Mouse (Mus musculus): ENCODE measurements at regions not wholly inside any gene's neighbourhood (a gene's known extent, or its start where the extent isn't known, plus 50 kb on each side); places are given as distances from the start of the nearest gene placed in this dataset.

DNA sequence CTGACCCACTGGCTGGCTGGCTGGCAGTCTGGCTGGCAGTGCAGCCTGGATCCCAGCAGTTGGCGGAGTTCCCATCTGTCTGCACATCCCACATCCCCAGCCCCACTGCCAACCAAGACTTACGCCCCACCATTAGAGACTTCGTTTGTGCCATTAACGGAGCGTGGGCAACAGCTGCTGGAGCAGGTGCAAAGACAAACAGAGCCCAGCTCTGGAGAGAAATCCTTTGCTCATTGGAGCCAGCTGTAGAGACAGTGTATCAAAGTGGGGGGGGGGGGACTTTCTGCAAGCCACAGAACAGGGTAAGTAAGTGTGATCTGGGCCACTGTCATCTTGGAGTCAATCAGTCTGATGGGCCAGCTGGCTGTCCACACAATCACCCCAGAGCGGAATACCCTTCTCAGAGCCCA is 52.3 kb downstream of the Rplp1 start:
- DNase-seq (ENCODE audit: low spot score): no peak

DNA sequence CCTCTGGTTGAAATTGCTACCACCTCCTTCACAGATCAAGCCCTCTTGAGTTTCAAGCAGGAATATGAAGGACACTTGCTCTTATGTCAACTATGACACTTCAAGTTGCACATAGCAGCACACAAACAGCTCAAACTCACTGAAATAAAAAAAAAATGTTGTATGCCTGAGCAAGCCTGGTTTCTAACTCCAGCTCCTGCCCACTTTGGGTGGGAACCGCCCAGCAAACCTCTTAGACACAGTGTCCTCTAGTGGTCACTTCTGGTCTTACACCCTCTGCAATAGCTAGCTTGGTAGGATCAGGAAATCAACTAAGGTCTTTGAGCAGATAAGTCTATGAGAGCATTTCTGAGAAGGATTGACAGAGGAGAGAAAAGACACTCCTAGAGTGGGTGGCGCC is 54.2 kb downstream of the Rplp1 start:
- DNase-seq (ENCODE audit: low spot score): no peak

DNA sequence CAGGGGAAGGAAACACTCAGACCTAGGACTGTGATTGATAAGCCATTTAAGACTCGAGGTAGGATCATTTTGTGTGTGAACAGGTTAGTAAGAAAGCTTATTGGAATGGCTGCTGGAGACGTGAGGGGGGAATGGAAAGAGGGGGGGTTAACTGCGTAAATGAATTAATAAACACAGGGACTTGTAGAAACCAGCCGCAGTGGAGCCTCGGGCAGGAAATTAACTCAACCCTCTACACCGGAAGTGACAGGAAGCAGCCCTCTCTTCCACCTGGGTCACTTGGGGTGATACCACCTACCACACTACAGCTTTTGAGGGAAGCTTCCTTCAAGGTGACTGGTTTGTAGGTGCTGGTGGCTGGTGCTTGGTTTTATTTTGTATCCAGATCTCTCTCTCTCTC is 54.9 kb downstream of the Rplp1 start:
- no peak for DNase-seq (ENCODE audit: low spot score)

DNA sequence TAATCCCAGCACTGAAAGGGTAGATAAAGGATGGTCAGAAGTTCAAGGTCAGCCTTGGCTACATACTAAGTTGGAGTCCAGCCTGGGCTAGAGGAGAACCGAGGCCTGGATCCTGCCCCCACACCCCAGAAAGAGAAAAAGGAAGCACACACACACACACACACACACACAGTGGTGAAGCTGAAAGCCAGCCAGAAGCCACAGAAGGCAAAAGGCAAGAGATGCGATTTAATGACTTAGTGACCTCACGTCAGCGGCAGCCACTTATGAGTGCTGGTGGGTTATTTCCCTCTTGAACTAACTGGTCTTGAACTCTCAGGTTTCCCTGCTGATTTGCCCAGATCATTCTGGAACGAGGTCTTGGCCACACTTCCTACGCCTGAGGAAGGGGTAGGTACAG is 56.5 kb downstream of the Rplp1 start:
- DNase-seq (ENCODE audit: low spot score): no peak

DNA sequence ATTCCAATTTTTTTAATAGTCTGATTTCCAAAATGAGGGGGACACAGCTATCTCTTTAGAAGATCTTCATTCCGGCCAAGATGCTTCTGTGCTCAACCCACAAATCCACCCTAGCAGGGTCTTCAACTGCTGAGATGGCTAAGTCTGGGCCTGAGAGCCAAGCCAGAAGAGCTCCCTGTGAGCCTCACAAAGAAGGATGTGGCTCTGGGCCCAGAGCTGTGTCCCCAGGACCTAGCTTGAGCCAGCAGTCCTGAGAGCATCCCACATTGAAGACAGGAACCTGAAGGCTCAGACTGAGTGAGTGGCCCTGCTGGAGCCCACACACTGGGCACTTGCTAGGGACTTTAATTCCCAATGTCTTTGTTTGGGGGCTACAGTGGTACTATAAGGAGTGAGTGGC is 57.7 kb downstream of the Rplp1 start:
- no peak for DNase-seq (ENCODE audit: low spot score)

DNA sequence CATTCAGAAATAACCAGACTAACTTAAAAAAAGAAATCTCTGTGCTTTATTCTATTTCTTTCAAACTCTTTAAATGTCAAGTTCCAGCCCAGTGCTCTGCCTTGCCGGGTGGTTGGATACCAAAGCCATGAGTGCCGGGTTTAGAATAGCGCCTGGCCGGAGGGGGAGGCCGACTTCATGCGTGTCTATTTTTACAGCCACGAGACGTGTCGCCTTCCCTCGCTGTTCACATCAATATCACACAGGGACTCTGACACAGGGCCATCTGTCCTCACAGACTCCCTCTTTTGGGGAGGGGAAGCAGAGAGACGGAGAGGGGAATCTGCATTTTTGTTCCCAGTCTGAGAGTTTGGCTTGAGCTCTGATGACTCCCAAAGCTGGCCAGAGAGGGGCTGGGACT is 58.7 kb downstream of the Rplp1 start:
- no peak for DNase-seq (ENCODE audit: low spot score)

DNA sequence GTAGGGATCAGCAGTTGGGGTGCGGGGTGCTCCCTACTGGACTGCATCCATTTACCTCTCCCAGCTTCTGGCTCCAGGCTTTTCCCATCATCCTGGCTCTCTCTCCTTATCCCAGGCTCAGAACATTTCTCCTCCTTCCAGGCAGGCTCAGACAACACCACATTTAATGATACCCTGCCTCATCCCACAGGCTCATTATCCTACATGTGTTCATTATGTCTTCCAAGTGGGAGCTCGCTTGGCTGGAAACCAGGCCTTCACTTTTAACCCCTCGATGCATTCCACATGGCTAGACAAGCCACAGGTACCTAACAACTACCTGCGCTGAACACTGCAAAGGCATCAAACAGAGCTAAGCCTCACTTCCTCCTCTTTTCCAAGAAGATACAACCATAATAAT is 60.5 kb downstream of the Rplp1 start:
- no peak for DNase-seq (ENCODE audit: low spot score)

DNA sequence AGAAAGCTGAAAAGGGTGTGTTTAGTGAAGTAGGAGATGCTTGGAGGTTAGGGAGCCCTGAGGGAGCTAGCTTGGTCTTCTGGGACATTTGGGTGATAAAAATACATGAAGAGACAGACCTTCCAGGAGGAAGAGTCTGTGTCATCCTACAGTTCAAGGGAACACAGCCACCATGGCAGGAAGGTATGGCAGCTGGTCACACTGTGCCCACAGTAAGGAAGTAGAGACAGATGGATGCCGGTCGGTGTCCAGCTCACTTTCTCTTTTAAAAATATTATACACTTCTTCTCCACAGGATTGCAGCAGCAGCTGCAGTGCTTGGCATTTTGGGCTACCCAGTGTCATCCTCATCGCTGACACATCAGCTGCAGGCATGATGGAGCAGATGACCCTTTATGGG is 63.0 kb downstream of the Rplp1 start:
- no peak for DNase-seq (ENCODE audit: low spot score)

DNA sequence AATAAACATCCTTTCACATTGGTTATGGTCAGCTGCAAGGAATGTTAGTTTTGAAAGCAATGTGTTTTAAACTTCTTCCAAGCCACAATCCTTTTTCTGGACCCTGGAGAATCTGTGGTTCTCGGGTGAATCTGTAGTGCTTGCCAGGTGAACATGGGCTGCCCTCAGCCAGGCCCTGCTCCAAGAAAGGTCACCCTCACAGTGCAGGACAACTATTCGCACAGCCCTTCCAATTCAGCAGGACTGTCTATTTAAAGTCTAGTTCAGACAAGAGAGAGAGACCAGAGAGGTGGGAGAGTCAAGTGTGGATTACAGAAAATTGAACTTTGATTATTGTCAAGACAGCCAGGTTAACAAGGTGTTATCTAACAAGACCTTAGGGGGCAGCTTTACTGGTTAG is 65.9 kb downstream of the Rplp1 start:
- DNase-seq (ENCODE audit: low spot score): no peak

DNA sequence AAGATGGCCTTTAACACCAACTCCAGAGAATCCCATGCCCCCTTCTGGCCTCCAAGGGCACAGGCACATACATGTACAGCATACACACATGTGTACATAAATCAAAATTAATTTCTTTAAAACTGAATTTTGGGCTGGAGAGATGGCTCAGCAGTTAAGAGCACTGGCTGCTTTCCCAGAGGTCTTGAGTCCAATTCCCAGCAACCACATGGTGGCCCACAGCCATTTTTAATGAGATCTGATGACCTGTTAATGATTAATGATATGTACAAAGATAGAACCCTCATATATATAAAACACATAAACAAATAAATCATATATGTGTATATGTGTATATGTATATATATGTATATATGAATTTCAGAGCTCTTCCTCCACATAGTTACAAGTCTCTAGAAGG is 66.8 kb downstream of the Rplp1 start:
- no peak for DNase-seq (ENCODE audit: low spot score)

DNA sequence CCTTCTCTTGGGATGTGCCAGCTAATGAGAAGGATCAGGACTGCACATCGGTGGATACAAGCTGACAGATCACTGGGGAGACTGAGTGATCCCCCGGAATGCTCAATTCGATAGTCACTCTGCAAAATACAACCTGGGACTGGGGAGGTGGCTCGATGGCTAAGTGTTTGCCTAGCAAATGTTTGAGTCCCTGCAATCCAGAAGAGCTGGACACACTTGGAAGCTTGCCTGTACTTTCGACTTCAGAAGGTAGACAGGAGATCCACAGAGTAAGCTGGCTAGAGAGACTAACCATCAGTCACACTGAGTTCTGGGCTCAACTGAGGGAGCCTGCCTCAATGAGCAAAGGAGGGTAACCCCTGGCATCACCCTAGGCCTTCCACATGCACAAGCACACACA is 69.7 kb downstream of the Rplp1 start:
- DNase-seq (ENCODE audit: low spot score): no peak

DNA sequence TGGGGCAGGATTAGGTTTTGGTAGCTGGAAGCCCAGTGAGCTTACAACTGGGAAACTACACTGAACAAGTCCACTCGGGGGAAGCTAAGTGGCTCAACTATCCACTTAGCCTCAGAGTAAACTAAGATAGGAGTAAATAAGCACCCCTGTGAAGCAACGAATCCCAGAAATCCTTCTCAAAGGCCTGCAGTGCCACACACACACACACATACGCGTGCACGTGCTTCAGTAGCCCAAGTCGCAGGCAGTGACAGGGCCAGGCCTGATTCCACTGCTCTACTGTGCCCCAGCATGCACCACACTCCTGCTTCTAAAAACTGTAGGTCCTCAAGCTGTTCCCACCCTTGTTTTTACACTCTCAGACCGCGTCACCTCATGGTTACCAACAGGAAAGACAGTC is 70.2 kb downstream of the Rplp1 start:
- no peak for DNase-seq (ENCODE audit: low spot score)

DNA sequence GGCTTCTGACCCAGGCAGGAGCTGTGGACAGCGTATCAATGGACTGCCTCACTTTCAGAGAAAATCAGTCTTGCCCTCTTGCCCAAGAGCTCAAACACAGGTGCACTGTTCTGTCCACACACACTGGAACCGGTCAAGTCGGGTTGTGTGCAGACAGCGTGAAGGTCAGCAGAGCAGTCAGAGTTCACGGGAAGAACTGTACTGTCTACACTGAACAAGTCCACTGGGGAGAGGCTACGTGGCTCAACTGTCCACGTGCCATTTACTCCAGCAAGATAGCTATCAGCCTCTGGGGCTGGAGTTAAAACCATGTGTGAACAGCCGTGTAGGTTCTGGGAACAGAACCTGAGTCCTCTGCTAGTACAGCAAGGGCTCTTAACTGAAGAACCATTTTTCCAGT is 70.8 kb downstream of the Rplp1 start:
- no peak for DNase-seq (ENCODE audit: low spot score)

DNA sequence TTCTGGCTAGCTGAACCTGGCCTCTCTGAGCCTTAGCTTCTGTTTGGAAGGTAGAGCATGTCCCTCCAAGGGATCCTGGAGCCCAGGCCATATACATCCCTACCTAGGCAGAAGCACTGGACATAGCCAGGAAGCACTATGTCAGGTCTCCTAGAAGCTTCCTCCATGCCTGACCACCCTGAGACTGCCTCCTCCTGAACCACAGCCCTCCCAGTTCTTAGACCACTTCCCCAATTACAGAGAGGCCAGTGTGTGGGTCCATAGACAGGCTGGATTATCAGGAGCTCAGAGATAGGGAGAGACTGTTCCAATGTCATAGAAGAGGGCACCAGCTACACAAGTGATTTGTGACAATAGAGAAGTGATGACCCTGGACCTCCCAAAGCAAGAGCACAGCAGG is 72.0 kb downstream of the Rplp1 start:
- no peak for DNase-seq (ENCODE audit: low spot score)

DNA sequence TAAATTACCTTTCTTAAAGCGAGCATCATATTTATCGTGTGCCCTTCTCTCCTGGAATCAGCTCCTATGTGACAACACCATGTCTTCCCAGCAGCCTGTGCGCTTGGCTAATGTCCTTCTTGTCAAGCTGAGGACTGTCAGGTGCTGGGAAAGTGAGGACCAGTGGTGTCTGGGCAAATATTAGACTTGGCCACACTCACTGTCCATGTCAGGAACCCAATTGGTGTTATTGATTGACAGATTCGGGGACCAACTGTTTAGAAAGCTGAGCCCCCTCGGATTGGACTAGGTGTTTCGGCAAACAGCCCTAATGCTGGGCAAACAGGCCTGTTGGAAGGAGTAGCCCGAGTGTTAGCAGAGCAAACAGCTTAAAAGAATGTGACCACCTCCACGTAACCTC is 73.1 kb downstream of the Rplp1 start:
- no peak for DNase-seq (ENCODE audit: low spot score)

DNA sequence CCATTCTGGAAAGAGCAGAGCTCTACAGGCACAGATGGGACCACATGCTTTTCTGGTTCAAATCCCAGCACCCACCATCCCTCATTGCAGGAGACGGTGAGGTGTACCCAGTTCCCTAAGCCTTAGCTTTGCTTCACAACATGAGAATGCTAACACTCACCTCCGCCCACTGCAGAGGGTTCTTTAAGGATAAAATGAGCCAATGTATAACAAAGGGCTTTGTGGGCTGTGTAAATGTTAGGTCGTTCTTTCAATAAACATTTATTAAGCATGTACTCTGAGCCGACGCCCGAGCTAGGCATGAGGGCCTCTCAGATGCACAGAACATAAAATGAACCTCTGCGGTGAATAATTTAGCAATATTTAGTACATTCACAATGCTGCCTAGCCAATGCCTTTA is 74.0 kb downstream of the Rplp1 start:
- DNase-seq (ENCODE audit: low spot score): no peak

DNA sequence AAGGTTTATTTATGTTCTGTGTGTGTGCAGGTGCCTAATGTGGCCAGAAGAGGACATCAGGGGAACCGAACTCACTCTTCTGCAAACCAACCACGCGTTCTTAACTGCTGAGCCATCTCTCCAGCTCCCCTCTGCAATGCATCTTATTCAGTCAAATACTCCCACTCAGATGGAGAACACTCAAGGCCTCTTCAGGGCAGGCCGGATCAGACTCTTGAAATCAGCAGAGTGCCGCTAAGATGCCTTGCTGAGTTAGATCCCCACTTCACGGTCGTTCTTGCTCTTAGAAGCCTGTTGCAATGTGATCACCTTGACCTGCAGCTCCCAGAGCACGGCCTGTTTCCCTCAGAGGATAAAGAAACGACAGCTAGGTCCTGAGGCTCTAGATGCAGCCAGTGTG is 81.1 kb downstream of the Rplp1 start:
- DNase-seq (ENCODE audit: low spot score): no peak

DNA sequence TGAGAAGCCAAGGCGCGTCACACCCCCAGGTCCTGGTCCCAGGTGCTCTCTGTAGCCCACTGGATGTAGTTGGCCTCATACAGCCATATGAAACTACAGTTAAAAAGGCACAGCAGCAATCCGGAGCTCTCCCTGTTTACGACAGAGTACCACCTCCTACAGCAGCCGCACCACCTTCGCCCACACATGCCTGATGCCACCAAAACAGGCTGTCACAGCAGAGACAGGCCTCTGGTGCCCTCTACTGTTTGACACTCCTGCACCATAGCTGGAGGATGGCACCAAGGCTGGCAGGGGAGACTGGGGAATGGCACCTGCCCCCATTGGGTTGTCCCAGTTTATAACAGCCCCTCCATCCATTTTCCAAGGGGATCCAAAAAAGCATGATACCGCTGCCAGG is 84.1 kb downstream of the Rplp1 start:
- DNase-seq (ENCODE audit: low spot score): peak; percentile 68

DNA sequence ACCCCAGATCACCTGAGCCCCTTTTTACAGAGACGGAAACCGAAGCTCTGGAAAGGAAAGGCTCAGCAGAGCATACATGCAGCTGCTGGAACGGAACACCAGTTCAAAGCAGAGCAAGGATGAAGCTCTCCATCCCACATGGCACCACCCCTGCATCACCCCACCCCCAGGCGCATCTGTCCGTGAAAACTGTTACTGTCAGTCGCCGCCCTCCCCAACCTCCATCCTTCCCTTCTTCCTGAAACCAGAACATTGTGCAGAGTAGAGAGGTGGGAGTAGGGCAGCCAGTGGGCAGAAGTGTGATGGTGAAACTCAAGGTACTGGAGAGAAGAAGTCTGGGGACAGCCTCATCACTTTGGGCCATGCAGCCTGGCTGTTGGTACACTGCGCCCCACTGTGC is 84.6 kb downstream of the Rplp1 start:
- DNase-seq (ENCODE audit: low spot score): no peak

DNA sequence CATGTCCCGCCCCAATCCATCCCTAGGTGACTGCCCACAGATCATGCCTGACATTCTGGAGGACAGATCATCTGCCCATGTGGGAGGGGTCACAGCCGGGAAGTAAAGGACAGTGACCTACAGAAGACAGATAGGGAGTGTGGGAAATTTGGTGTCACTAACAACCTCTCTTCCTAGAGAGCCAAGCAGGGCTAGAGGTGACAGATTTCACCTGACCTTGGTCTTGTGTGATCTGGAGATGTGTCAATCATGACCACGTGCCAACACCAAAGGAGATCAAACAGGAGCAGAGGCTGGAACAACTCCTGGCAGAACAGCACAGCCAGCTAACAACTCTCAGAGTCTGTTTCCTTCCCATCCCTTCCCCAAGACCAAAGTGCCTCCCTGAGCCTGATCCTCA is 85.0 kb downstream of the Rplp1 start:
- no peak for DNase-seq (ENCODE audit: low spot score)

DNA sequence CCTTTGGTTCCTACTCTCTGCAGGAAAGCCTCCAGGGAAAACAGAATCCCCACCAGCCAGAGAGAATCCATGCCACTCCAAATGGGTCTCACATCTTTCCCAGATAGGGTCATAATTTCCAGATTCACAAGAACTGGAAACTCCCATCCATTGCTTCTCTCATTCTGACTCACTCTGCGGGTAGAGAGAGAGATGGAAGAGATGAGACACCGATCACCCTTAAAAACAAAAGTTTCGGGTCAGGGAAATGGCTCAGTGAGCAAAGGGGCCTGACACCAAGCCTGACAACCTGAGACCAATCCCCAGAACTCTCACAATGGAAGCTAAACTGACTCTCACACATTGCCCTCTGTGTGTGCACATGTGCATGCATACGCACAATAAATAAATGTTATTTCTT is 86.6 kb downstream of the Rplp1 start:
- DNase-seq (ENCODE audit: low spot score): no peak

DNA sequence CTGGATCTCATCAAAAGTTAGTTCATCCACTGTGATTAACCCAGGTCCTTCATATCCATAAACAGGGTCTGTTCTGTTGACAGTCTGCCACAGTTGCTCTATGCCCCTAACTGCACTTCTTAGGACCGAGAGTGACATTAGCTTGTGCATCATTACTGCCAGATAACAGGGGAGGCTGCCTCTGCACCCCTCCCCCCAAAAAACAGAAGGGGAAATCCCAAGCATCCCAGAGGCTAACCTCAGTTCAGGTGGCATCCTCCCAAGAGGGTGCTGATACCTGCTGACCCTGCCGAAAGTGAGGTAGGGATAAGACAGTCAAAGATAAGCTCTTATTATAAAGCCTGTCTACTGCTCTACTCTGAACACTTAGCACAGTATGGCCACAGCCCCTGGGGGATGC is 87.3 kb downstream of the Rplp1 start:
- no peak for DNase-seq (ENCODE audit: low spot score)

DNA sequence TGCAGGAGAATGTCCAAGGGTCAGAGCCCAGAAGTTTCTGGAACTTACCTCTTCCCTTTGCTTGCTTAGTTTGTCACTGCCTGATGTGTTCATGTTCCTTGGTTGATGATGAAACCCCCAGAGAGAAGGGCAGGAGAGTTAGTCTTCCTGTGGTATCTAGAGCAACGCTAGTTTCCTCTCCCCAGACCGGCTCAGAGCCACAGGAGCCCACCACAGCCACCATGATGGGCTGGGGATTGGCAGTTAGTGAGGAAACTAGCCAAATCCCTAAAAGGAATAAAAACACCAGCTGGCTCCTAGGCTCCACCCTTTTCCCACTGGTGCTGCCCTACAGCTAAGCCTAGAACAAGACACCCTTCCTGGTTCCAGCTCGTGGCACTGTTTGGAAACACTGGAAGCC is 87.9 kb downstream of the Rplp1 start:
- no peak for DNase-seq (ENCODE audit: low spot score)

DNA sequence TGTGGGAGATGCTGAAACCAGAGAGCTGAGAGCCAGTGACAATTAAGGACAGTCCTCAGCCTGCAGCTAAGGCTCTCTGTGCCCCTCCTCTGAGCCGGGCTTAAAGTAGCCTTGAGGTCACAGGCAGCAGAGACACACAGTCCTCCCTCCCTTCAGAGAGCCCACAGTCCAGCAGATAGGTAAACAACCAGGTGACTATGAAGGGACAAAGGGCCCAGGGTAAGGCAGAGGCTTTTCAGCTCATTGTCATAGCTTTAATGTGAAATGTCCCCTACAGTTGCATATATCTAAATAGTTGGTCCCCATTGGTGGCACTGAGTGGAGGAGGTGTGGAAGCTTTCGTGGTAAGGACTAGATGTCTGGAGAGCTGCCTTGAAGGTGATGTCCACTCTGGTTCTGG is 88.5 kb downstream of the Rplp1 start:
- DNase-seq (ENCODE audit: low spot score): no peak

DNA sequence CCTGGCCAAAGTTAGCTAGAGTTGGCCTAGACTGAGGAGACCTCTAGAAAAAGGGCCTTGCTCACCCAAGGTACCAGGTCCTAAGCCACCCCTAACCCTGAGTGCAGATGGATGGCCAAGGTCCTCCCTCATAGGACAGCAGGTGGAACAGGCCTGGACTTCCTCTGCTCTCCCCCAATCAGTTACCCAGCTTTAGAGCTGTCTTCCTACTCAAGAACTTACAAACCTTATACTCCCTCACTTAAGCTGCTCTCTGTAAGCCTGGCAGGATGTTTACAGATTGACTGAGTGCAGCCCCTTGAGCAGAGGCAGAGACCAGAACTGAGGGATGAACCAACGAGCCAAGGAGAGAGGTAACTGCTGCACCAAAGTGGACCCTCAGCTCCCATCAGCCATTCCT is 94.5 kb downstream of the Rplp1 start:
- no peak for DNase-seq (ENCODE audit: low spot score)

Data from layer of hippocampus, adult 9-10 months (tissue).